8 mouse cellular contexts compared by ENCODE assay signal in the genomic region with DNA sequence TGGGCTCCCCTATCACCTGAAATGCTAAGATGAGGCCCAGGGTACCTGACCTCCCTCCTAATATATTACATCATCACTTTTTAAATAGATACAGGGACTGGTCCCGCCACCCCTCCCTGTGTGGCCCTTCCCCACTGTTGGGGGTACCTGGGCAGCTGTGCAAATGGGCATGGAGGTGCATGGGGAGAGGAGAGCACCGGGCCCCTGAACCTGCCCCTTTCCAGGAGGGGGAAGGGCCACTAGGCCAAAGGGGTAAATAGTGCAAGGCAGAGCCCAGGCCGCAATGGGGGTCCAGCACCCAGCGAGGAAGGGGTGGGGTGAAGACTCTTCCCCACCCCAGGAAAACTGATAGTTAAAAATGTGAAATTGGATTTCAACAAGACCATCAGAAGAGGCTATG. TPM values are rescaled to one million over a fixed set of nuclear protein-coding genes. Genes with fewer than 3 reads are reported as not detected.
A peak's percentile ranks its signal among the peaks of the same experiment; 100 is the strongest.
DNase-seq lines count a peak whose midpoint lies in the region; ATAC-seq and TF ChIP-seq lines count a peak whose summit lies in the region.

No protein-coding gene starts in this region.

- WGBS in lung, embryonic 15.5 days: 63% methylated on average over 4 of the region's 4 CpGs
- 76% methylated on average over 4 of the region's 4 CpGs for WGBS in intestine, postnatal 0 days
- WGBS in small intestine, adult 2 months: 80% methylated on average over 4 of the region's 4 CpGs

- H3K36me3 ChIP-seq in lung, embryonic 15.5 days: peaks cover 18% of the 10 kb centered on the region
- H3K36me3 ChIP-seq in intestine, postnatal 0 days (ENCODE audit: control insufficient read depth, insufficient read depth): peaks cover 32% of the 10 kb centered on the region
- peaks cover 59% of the 10 kb centered on the region for H3K36me3 ChIP-seq in small intestine, adult 2 months (ENCODE audit: control insufficient read depth, insufficient read depth, low read length)

- H3K9ac ChIP-seq in lung, embryonic 15.5 days: peak overlapping the region; percentile 59; the same call in 1 of the 2 replicates
- no peak overlapping the region for H3K9ac ChIP-seq in intestine, postnatal 0 days (ENCODE audit: low read depth, low read length)

- H3K4me1 ChIP-seq in lung, embryonic 15.5 days: peaks cover 29% of the 10 kb centered on the region
- peaks cover 9% of the 10 kb centered on the region; the same call in 1 of the 2 replicates for H3K4me1 ChIP-seq in intestine, postnatal 0 days (replicated peaks; ENCODE audit: control insufficient read depth, insufficient read depth, low read length)
- peaks cover 22% of the 10 kb centered on the region for H3K4me1 ChIP-seq in small intestine, adult 2 months (ENCODE audit: control insufficient read depth, insufficient read depth, insufficient read length, low read length)

- H3K4me2 ChIP-seq in lung, embryonic 15.5 days: peak overlapping the region; percentile 85
- H3K4me2 ChIP-seq in intestine, postnatal 0 days (replicated peaks; ENCODE audit: low read depth): peak overlapping the region; percentile 68; the same call in 1 of the 2 replicates

- peak; percentile 17 for DNase-seq in adrenal gland, postnatal 10 days
- no peak for DNase-seq in adrenal gland, adult 2 months
- DNase-seq in lung, postnatal 36 days: no peak
- no peak for DNase-seq in thymus, postnatal 0 days (ENCODE audit: low spot score)
- no peak for DNase-seq in urinary bladder, adult 18-20 months (ENCODE audit: low spot score in 2 of 2)

- H3K27me3 ChIP-seq in lung, embryonic 15.5 days: no peaks in the 10 kb centered on the region
- no peaks in the 10 kb centered on the region for H3K27me3 ChIP-seq in intestine, postnatal 0 days (replicated peaks; ENCODE audit: control insufficient read depth, insufficient read depth, low read length)
- no peaks in the 10 kb centered on the region for H3K27me3 ChIP-seq in small intestine, adult 2 months (ENCODE audit: control insufficient read depth, insufficient read depth, low read length)

- TF ChIP-seq CTCF in intestine, postnatal 0 days (IDR thresholded peaks at IDR 0.05; ENCODE audit: low read depth): no peak
- TF ChIP-seq CTCF in small intestine, adult 2 months (IDR thresholded peaks at IDR 0.05; ENCODE audit: extremely low read depth, insufficient read length, insufficient replicate concordance, low read depth, low read length): no peak

- no peak for ATAC-seq in lung, embryonic 15.5 days (ENCODE audit: borderline replicate concordance, extremely low read depth, low FRiP score, low TSS enrichment)
- ATAC-seq in intestine, postnatal 0 days: peak; percentile 2; the same call in 1 of the 2 replicates

- no peak overlapping the region for H3K4me3 ChIP-seq in lung, embryonic 15.5 days
- H3K4me3 ChIP-seq in intestine, postnatal 0 days (ENCODE audit: low read depth, low read length): no peak overlapping the region
- H3K4me3 ChIP-seq in small intestine, adult 2 months (ENCODE audit: low read depth, low read length): no peak overlapping the region

- TF ChIP-seq POLR2A in small intestine, adult 2 months (IDR thresholded peaks at IDR 0.05; ENCODE audit: low read depth, low read length): no peak

- H3K9me3 ChIP-seq in lung, embryonic 15.5 days: no peaks in the 10 kb centered on the region
- H3K9me3 ChIP-seq in intestine, postnatal 0 days (ENCODE audit: control insufficient read depth): no peaks in the 10 kb centered on the region

- H3K27ac ChIP-seq in lung, embryonic 15.5 days: peak overlapping the region; percentile 53
- H3K27ac ChIP-seq in intestine, postnatal 0 days (ENCODE audit: low read depth, low read length): no peak overlapping the region
- H3K27ac ChIP-seq in small intestine, adult 2 months (ENCODE audit: insufficient read depth, low read depth, low read length): peak overlapping the region; percentile 48; the same call in 1 of the 2 replicates

RNA-seq across cellular contexts. Expression of gene Dcst1, which starts 12.8 kb away (rescaled TPM):
- under 1 TPM in 1 of 2 experiments, not detected in 1; 0.45 TPM for total RNA-seq in adrenal gland, postnatal 10 days (2021)
- under 1 TPM in 1 of 2 experiments, not detected in 1; 0.41 TPM for total RNA-seq in adrenal gland, adult 2 months (2021)
- 0.46 and 0.53 TPM in 2 replicates for polyA plus RNA-seq in adrenal gland, adult 2 months (2012; rRNA removed)
- polyA plus RNA-seq in lung, embryonic 15.5 days (2015; fragmentation: Nextera tagmentation; extraction: Ambion mirVana): 0.21 TPM in 1 of 2 replicates, not detected in the other
- 23.5 and 26.7 TPM in 2 replicates for polyA plus RNA-seq in intestine, postnatal 0 days (2015; fragmentation: Nextera tagmentation; extraction: Ambion mirVana)
- polyA plus RNA-seq in small intestine, adult 2 months (2012; rRNA removed): 2.0 and 9.1 TPM in 2 replicates
- polyA plus RNA-seq in thymus, postnatal 0 days (2015; fragmentation: Nextera tagmentation; extraction: Ambion mirVana): 0.10 and 0.14 TPM in 2 replicates

RNA-seq across cellular contexts. Expression of gene Dcst2, which starts 16.1 kb away (rescaled TPM):
- under 1 TPM; 0.48 to 0.82 TPM for total RNA-seq in adrenal gland, postnatal 10 days (2021)
- 1 to 10 TPM in 1 of 2 experiments, under 1 TPM in 1; 0.40 to 1.3 TPM for total RNA-seq in adrenal gland, adult 2 months (2021)
- polyA plus RNA-seq in adrenal gland, adult 2 months (2012; rRNA removed): 0.61 and 1.2 TPM in 2 replicates
- polyA plus RNA-seq in lung, embryonic 15.5 days (2015; fragmentation: Nextera tagmentation; extraction: Ambion mirVana): 0.11 and 0.19 TPM in 2 replicates
- 10.0 and 11.5 TPM in 2 replicates for polyA plus RNA-seq in intestine, postnatal 0 days (2015; fragmentation: Nextera tagmentation; extraction: Ambion mirVana)
- polyA plus RNA-seq in small intestine, adult 2 months (2012; rRNA removed): 0.93 and 1.2 TPM in 2 replicates
- not detected in 2 replicates for polyA plus RNA-seq in thymus, postnatal 0 days (2015; fragmentation: Nextera tagmentation; extraction: Ambion mirVana)

RNA-seq across cellular contexts. Expression of gene Zbtb7b, which starts 16.7 kb away (rescaled TPM):
- total RNA-seq in adrenal gland, postnatal 10 days (2021): 10 to 100 TPM; 62.3 to 62.4 TPM
- total RNA-seq in adrenal gland, adult 2 months (2021): 100 to 1,000 TPM in 1 of 2 experiments, 10 to 100 TPM in 1; 84.0 to 102 TPM
- polyA plus RNA-seq in adrenal gland, adult 2 months (2012; rRNA removed): 117 and 121 TPM in 2 replicates
- 3.7 TPM in 2 replicates for polyA plus RNA-seq in lung, embryonic 15.5 days (2015; fragmentation: Nextera tagmentation; extraction: Ambion mirVana)
- polyA plus RNA-seq in intestine, postnatal 0 days (2015; fragmentation: Nextera tagmentation; extraction: Ambion mirVana): 14.3 and 20.8 TPM in 2 replicates
- 97.8 and 262 TPM in 2 replicates for polyA plus RNA-seq in small intestine, adult 2 months (2012; rRNA removed)
- 4.1 and 4.6 TPM in 2 replicates for polyA plus RNA-seq in thymus, postnatal 0 days (2015; fragmentation: Nextera tagmentation; extraction: Ambion mirVana)

RNA-seq across cellular contexts. Expression of gene Lenep, which starts 24.8 kb away (rescaled TPM):
- total RNA-seq in adrenal gland, postnatal 10 days (2021): under 1 TPM in 1 of 2 experiments, not detected in 1; 0.24 TPM
- total RNA-seq in adrenal gland, adult 2 months (2021): 1 to 10 TPM; 1.7 to 1.8 TPM
- polyA plus RNA-seq in adrenal gland, adult 2 months (2012; rRNA removed): 0.58 TPM in 1 of 2 replicates, not detected in the other
- polyA plus RNA-seq in lung, embryonic 15.5 days (2015; fragmentation: Nextera tagmentation; extraction: Ambion mirVana): not detected in 2 replicates
- polyA plus RNA-seq in intestine, postnatal 0 days (2015; fragmentation: Nextera tagmentation; extraction: Ambion mirVana): not detected in 2 replicates
- 0.85 TPM in 1 of 2 replicates, not detected in the other for polyA plus RNA-seq in small intestine, adult 2 months (2012; rRNA removed)
- polyA plus RNA-seq in thymus, postnatal 0 days (2015; fragmentation: Nextera tagmentation; extraction: Ambion mirVana): not detected in 2 replicates

RNA-seq across cellular contexts. Expression of gene Adam15, which starts 28.0 kb away (rescaled TPM):
- total RNA-seq in adrenal gland, postnatal 10 days (2021): 10 to 100 TPM; 62.8 to 68.9 TPM
- total RNA-seq in adrenal gland, adult 2 months (2021): 10 to 100 TPM; 56.1 to 87.5 TPM
- polyA plus RNA-seq in adrenal gland, adult 2 months (2012; rRNA removed): 142 and 182 TPM in 2 replicates
- polyA plus RNA-seq in lung, embryonic 15.5 days (2015; fragmentation: Nextera tagmentation; extraction: Ambion mirVana): 61.5 and 63.0 TPM in 2 replicates
- 33.9 and 37.0 TPM in 2 replicates for polyA plus RNA-seq in intestine, postnatal 0 days (2015; fragmentation: Nextera tagmentation; extraction: Ambion mirVana)
- polyA plus RNA-seq in small intestine, adult 2 months (2012; rRNA removed): 48.9 and 70.7 TPM in 2 replicates
- polyA plus RNA-seq in thymus, postnatal 0 days (2015; fragmentation: Nextera tagmentation; extraction: Ambion mirVana): 17.4 and 18.1 TPM in 2 replicates
